16 mouse cellular contexts compared by ENCODE assay signal in genomic region chr2:128175625-128176024, GRCm38 (mm10).
"Had no signal": no experiment of that assay in that cellular context is flagged by ENCODE, and none has a peak within 500 bp of the region (broad histone marks: within the 10 kb centered on the region; RNA-seq: fewer than 3 reads in every experiment).

No protein-coding gene starts in this region.

- H3K9me3 ChIP-seq: lung, embryonic 15.5 days; megakaryocyte, embryonic 14.5 days; midbrain, embryonic 12.5 days; neural tube, embryonic 12.5 days; stomach, embryonic 15.5 days had no signal

- H3K4me2 ChIP-seq: lung, embryonic 15.5 days; midbrain, embryonic 12.5 days; neural tube, embryonic 12.5 days; stomach, embryonic 15.5 days had no signal

- H3K27me3 ChIP-seq: lung, embryonic 15.5 days; midbrain, embryonic 12.5 days; neural tube, embryonic 12.5 days; stomach, embryonic 15.5 days had no signal

- H3K27ac ChIP-seq: lung, embryonic 15.5 days; macrophage; midbrain, embryonic 12.5 days; neural tube, embryonic 12.5 days; stomach, embryonic 15.5 days; stomach, postnatal 0 days had no signal

- ATAC-seq: lung, postnatal 0 days had no signal

- H3K9ac ChIP-seq: lung, embryonic 15.5 days; midbrain, embryonic 12.5 days; neural tube, embryonic 12.5 days; stomach, embryonic 15.5 days had no signal

- DNase-seq: lung, adult 2 months; lung, postnatal 14 days; lung, postnatal 36 days; midbrain, embryonic 14.5 days; right cerebral cortex, postnatal 14 days; thymus, adult 2 months; thymus, postnatal 25 days; thymus, postnatal 4 days had no signal

- H3K36me3 ChIP-seq: lung, embryonic 15.5 days; midbrain, embryonic 12.5 days; neural tube, embryonic 12.5 days; stomach, embryonic 15.5 days had no signal

- H3K4me3 ChIP-seq: lung, embryonic 15.5 days; megakaryocyte, embryonic 14.5 days; midbrain, embryonic 12.5 days; neural tube, embryonic 12.5 days; stomach, embryonic 15.5 days had no signal
